ENCODE assay signal across 21 mouse cellular contexts in genomic region chr17:28901559-28901958, GRCm38 (mm10). TPM values are rescaled to one million over a fixed set of nuclear protein-coding genes. Genes with fewer than 3 reads are reported as not detected.
DNase-seq lines count a peak whose midpoint lies in the region; ATAC-seq and TF ChIP-seq lines count a peak whose summit lies in the region.
"Had no signal": no experiment of that assay in that cellular context is flagged by ENCODE, and none has a peak within 500 bp of the region (broad histone marks: within the 10 kb centered on the region; RNA-seq: fewer than 3 reads in every experiment).

No protein-coding gene starts in this region.

- no peaks in the 10 kb centered on the region for H3K27me3 ChIP-seq in forebrain, postnatal 0 days (ENCODE audit: insufficient read depth, low read length)
- no peaks in the 10 kb centered on the region for H3K27me3 ChIP-seq in forebrain, embryonic 11.5 days (ENCODE audit: control insufficient read depth, insufficient read depth, low read length)
- peaks cover 7% of the 10 kb centered on the region for H3K27me3 ChIP-seq in CH12.LX (replicated peaks)
- no peaks in the 10 kb centered on the region for H3K27me3 ChIP-seq in neural tube, embryonic 15.5 days (replicated peaks)
- H3K27me3 ChIP-seq: limb, embryonic 13.5 days had no signal

- peaks cover 4% of the 10 kb centered on the region; the same call in 1 of the 2 replicates for H3K79me2 ChIP-seq in CH12.LX (replicated peaks; ENCODE audit: control insufficient read depth, extremely low read depth, insufficient read depth, poor library complexity, severe bottlenecking)

- peaks cover 14% of the 10 kb centered on the region; the same call in 1 of the 2 replicates for H3K4me1 ChIP-seq in forebrain, postnatal 0 days (ENCODE audit: insufficient read depth)
- peaks cover 7% of the 10 kb centered on the region; the same call in 1 of the 2 replicates for H3K4me1 ChIP-seq in forebrain, embryonic 11.5 days (replicated peaks; ENCODE audit: control insufficient read depth, insufficient read depth, low read length)
- H3K4me1 ChIP-seq in CH12.LX (ENCODE audit: control insufficient read depth in 1 of 2, insufficient read depth in 2 of 2), result peaks cover 13 to 29% of the 10 kb centered on the region in 2 experiments
- peaks cover 3% of the 10 kb centered on the region for H3K4me1 ChIP-seq in bone marrow, adult 2 months (ENCODE audit: control insufficient read depth, insufficient read depth, low read length)
- H3K4me1 ChIP-seq in neural tube, embryonic 15.5 days, result peaks cover 15% of the 10 kb centered on the region

- ATAC-seq in forebrain, postnatal 0 days, result no peak
- no peak for ATAC-seq in forebrain, embryonic 11.5 days (replicated peaks; ENCODE audit: low FRiP score)
- ATAC-seq in neural tube, embryonic 15.5 days (ENCODE audit: low FRiP score), result no peak

- no peaks in the 10 kb centered on the region for H3K36me3 ChIP-seq in forebrain, postnatal 0 days (ENCODE audit: insufficient read depth)
- no peaks in the 10 kb centered on the region for H3K36me3 ChIP-seq in forebrain, embryonic 11.5 days (ENCODE audit: control insufficient read depth, insufficient read depth, low read length)
- peaks cover 2 to 5% of the 10 kb centered on the region in 2 experiments for H3K36me3 ChIP-seq in CH12.LX (replicated peaks in 1 of 2; ENCODE audit: control insufficient read depth in 1 of 2, insufficient read depth in 1 of 2, low read length in 1 of 2)
- no peaks in the 10 kb centered on the region for H3K36me3 ChIP-seq in neural tube, embryonic 15.5 days
- H3K36me3 ChIP-seq: forebrain, embryonic 10.5 days; limb, embryonic 13.5 days had no signal

- no peak overlapping the region for H3K9ac ChIP-seq in forebrain, postnatal 0 days
- no peak overlapping the region for H3K9ac ChIP-seq in forebrain, embryonic 11.5 days (ENCODE audit: low read length)
- H3K9ac ChIP-seq in CH12.LX (ENCODE audit: insufficient read depth, low read depth), result no peak overlapping the region
- H3K9ac ChIP-seq in neural tube, embryonic 15.5 days (replicated peaks), result no peak overlapping the region
- H3K9ac ChIP-seq: hindbrain, embryonic 14.5 days; limb, embryonic 13.5 days had no signal

- TF ChIP-seq POLR2A in CH12.LX (IDR thresholded peaks at IDR 0.05; ENCODE audit: low read depth, low read length), result no peak
- no peak for TF ChIP-seq POLR2A in bone marrow, adult 2 months (IDR thresholded peaks at IDR 0.05; ENCODE audit: borderline replicate concordance, control insufficient read depth, low read depth, low read length)

- no peaks in the 10 kb centered on the region for H3K9me3 ChIP-seq in forebrain, postnatal 0 days (ENCODE audit: low read length)
- no peaks in the 10 kb centered on the region for H3K9me3 ChIP-seq in forebrain, embryonic 11.5 days (ENCODE audit: control insufficient read depth, low read length)
- H3K9me3 ChIP-seq in CH12.LX (replicated peaks; ENCODE audit: low read length), result peaks cover 11% of the 10 kb centered on the region
- no peaks in the 10 kb centered on the region for H3K9me3 ChIP-seq in neural tube, embryonic 15.5 days (replicated peaks)
- H3K9me3 ChIP-seq: forebrain, embryonic 10.5 days; limb, embryonic 13.5 days had no signal

- peak; percentile 14 for TF ChIP-seq RAD21 in CH12.LX (IDR thresholded peaks at IDR 0.05; ENCODE audit: low read depth, low read length)

- in situ Hi-C loops in CH12.LX (cut with MboI; ENCODE audit: low pct_ligation_motif_present, low pct_unique_long_range_greater_than_20kb, low sequenced_read_pairs), result loop anchor here (10.0 kb wide), 1 partner anchor 113 kb away; no protein-coding TSS in a partner anchor

- intact Hi-C loops in left cerebral cortex, adult 2 months (cut with DNase I), result no loop called here
- intact Hi-C loops in left cerebral cortex, postnatal 10 days (cut with DNase I), result no loop called here

- no peak overlapping the region for H3K27ac ChIP-seq in forebrain, postnatal 0 days (ENCODE audit: low read depth, low read length)
- no peak overlapping the region for H3K27ac ChIP-seq in forebrain, embryonic 11.5 days (ENCODE audit: low read depth, low read length)
- H3K27ac ChIP-seq in left cerebral cortex, adult 2 months, result no peak overlapping the region
- H3K27ac ChIP-seq in CH12.LX (ENCODE audit: insufficient read depth, low read depth), result no peak overlapping the region
- H3K27ac ChIP-seq in bone marrow, adult 2 months (ENCODE audit: control insufficient read depth, insufficient read depth, low read depth, low read length, poor library complexity), result no peak overlapping the region
- H3K27ac ChIP-seq in neural tube, embryonic 15.5 days (replicated peaks), result no peak overlapping the region
- H3K27ac ChIP-seq: forebrain, embryonic 10.5 days; hindbrain, embryonic 14.5 days; limb, embryonic 13.5 days had no signal

- no peak overlapping the region for H3K4me2 ChIP-seq in forebrain, postnatal 0 days (ENCODE audit: low read depth)
- no peak overlapping the region for H3K4me2 ChIP-seq in forebrain, embryonic 11.5 days (ENCODE audit: low read depth, low read length, severe bottlenecking)
- H3K4me2 ChIP-seq in CH12.LX (ENCODE audit: insufficient read depth, low read depth, poor library complexity, severe bottlenecking), result no peak overlapping the region
- no peak overlapping the region for H3K4me2 ChIP-seq in neural tube, embryonic 15.5 days
- H3K4me2 ChIP-seq: hindbrain, embryonic 14.5 days; limb, embryonic 13.5 days had no signal

- H3K4me3 ChIP-seq in forebrain, postnatal 0 days (ENCODE audit: low read depth, low read length), result no peak overlapping the region
- H3K4me3 ChIP-seq in forebrain, embryonic 11.5 days (ENCODE audit: low read depth, low read length), result no peak overlapping the region
- H3K4me3 ChIP-seq in left cerebral cortex, adult 2 months, result no peak overlapping the region
- H3K4me3 ChIP-seq in CH12.LX (replicated peaks in 1 of 3; ENCODE audit: low read depth in 2 of 3, low read length in 2 of 3, poor library complexity in 1 of 3), result no peak overlapping the region
- H3K4me3 ChIP-seq in bone marrow, adult 2 months (replicated peaks; ENCODE audit: control insufficient read depth, low read depth, low read length), result no peak overlapping the region
- no peak overlapping the region for H3K4me3 ChIP-seq in neural tube, embryonic 15.5 days (replicated peaks)
- H3K4me3 ChIP-seq: forebrain, embryonic 10.5 days; limb, embryonic 13.5 days had no signal

- no peak for DNase-seq in forebrain, postnatal 0 days
- no peak for DNase-seq in forebrain, embryonic 11.5 days (ENCODE audit: low spot score)
- DNase-seq in left cerebral cortex, adult 2 months (ENCODE audit: extremely low spot score in 1 of 2, low spot score in 2 of 2), result no peak
- DNase-seq in left cerebral cortex, postnatal 10 days (ENCODE audit: extremely low spot score in 1 of 2, low spot score in 2 of 2), result no peak
- DNase-seq in CH12.LX (ENCODE audit: extremely low read depth), result no peak
- no peak for DNase-seq in adrenal gland, postnatal 25 days
- DNase-seq: cerebellum, adult 11 months; kidney, adult 9 months; thymus, postnatal 25 days had no signal

- dilution Hi-C loops in CH12.LX (cut with MboI; ENCODE audit: extremely low pct_ligation_motif_present, extremely low pct_unique_long_range_greater_than_20kb, low sequenced_read_pairs), result no loop called here

- no peak for TF ChIP-seq EP300 in CH12.LX (IDR thresholded peaks at IDR 0.05; ENCODE audit: low read length)

- 77% methylated on average over 4 of the region's 4 CpGs for WGBS in forebrain, postnatal 0 days
- WGBS in forebrain, embryonic 11.5 days, result 74% methylated on average over 4 of the region's 4 CpGs
- WGBS in bone marrow, adult 2 months, result 65% methylated on average over 4 of the region's 4 CpGs
- 83% methylated on average over 4 of the region's 4 CpGs for WGBS in neural tube, embryonic 15.5 days

- 0 out of 2 replicates have a peak, but pooled peaks have one; percentile 12 for TF ChIP-seq CTCF in forebrain, postnatal 0 days (IDR thresholded peaks at IDR 0.05; ENCODE audit: low read depth)
- TF ChIP-seq CTCF in left cerebral cortex, adult 2 months (IDR thresholded peaks at IDR 0.05), result peak; percentile 13
- peak in 1 of 2 experiments; percentile 54; a peak in 2 of 4 replicates for TF ChIP-seq CTCF in CH12.LX (conservative IDR thresholded peaks at IDR 0.05 in 1 of 2, IDR thresholded peaks at IDR 0.05 in 1 of 2; ENCODE audit: low read depth in 2 of 2, low read length in 2 of 2)
- TF ChIP-seq CTCF in bone marrow, adult 2 months (IDR thresholded peaks at IDR 0.05; ENCODE audit: control insufficient read depth, insufficient read depth, low read length), result 0 out of 2 replicates have a peak, but pooled peaks have one; percentile 17

RNA-seq across cellular contexts. Expression of gene 4930539E08Rik, which starts 13.6 kb away (rescaled TPM):
- 3.3 and 4.1 TPM in 2 replicates for total RNA-seq in forebrain, postnatal 0 days (2014; rRNA removed)
- 1.8 and 2.1 TPM in 2 replicates for polyA plus RNA-seq in forebrain, postnatal 0 days (2015; fragmentation: Nextera tagmentation; extraction: Ambion mirVana)
- 0.16 and 0.19 TPM in 2 replicates for polyA plus RNA-seq in forebrain, embryonic 11.5 days (2014; fragmentation: Nextera tagmentation; extraction: Ambion mirVana)
- total RNA-seq in left cerebral cortex, adult 2 months (2021), result 10 to 100 TPM in 1 of 2 experiments, 1 to 10 TPM in 1; 9.4 to 11.2 TPM
- 10 to 100 TPM; 10.9 to 13.5 TPM for total RNA-seq in left cerebral cortex, postnatal 10 days (2021)
- total RNA-seq in CH12.LX (2012; rRNA removed) (1.4 TPM in 2 replicates), CH12.LX (2014; rRNA removed) (0.57 and 0.62 TPM in 2 replicates)
- polyA plus RNA-seq in CH12.LX (2012; ENCODE audit: insufficient read length, low read depth), result 1.2 and 1.4 TPM in 2 replicates
- 0.29 TPM in 1 of 2 replicates, not detected in the other for polyA plus RNA-seq in bone marrow, adult 2 months (2011; ENCODE audit: insufficient read depth, insufficient read length, low replicate concordance, missing spikeins)
- polyA plus RNA-seq in neural tube, embryonic 15.5 days (2015; fragmentation: Nextera tagmentation; extraction: Ambion mirVana), result 1.1 and 1.6 TPM in 2 replicates
- not detected in 2 replicates for total RNA-seq in adrenal gland, postnatal 25 days (2021)

RNA-seq across cellular contexts. Expression of gene Pxt1, which starts 42.1 kb away (rescaled TPM):
- not detected in 2 replicates for total RNA-seq in forebrain, postnatal 0 days (2014; rRNA removed)
- not detected in 2 replicates for polyA plus RNA-seq in forebrain, postnatal 0 days (2015; fragmentation: Nextera tagmentation; extraction: Ambion mirVana)
- polyA plus RNA-seq in forebrain, embryonic 11.5 days (2014; fragmentation: Nextera tagmentation; extraction: Ambion mirVana), result 0.28 TPM in 1 of 2 replicates, not detected in the other
- total RNA-seq in left cerebral cortex, adult 2 months (2021), result not detected
- total RNA-seq in left cerebral cortex, postnatal 10 days (2021), result not detected
- total RNA-seq in CH12.LX (2012; rRNA removed), result not detected in 2 replicates
- total RNA-seq in CH12.LX (2014; rRNA removed), result not detected in 2 replicates
- polyA plus RNA-seq in CH12.LX (2012; ENCODE audit: insufficient read length, low read depth), result not detected in 2 replicates
- polyA plus RNA-seq in bone marrow, adult 2 months (2011; ENCODE audit: insufficient read depth, insufficient read length, low replicate concordance, missing spikeins), result 1.3 TPM in 1 of 2 replicates, not detected in the other
- 0.24 TPM in 1 of 2 replicates, not detected in the other for polyA plus RNA-seq in neural tube, embryonic 15.5 days (2015; fragmentation: Nextera tagmentation; extraction: Ambion mirVana)
- not detected in 2 replicates for total RNA-seq in adrenal gland, postnatal 25 days (2021)
- total RNA-seq: common myeloid progenitor, adult 5-6 weeks; left cerebral cortex, adult 18-20 months; neutrophil, adult 5-6 weeks had no signal
- polyA plus RNA-seq: embryonic facial prominence, embryonic 14.5 days; forebrain, embryonic 10.5 days; heart, postnatal 0 days; hindbrain, embryonic 14.5 days; limb, embryonic 13.5 days had no signal

RNA-seq across cellular contexts. Expression of gene Pnpla1, which starts 43.3 kb away (rescaled TPM):
- not detected in 2 replicates for total RNA-seq in forebrain, postnatal 0 days (2014; rRNA removed)
- polyA plus RNA-seq in forebrain, postnatal 0 days (2015; fragmentation: Nextera tagmentation; extraction: Ambion mirVana), result 0.04 TPM in 1 of 2 replicates, not detected in the other
- polyA plus RNA-seq in forebrain, embryonic 11.5 days (2014; fragmentation: Nextera tagmentation; extraction: Ambion mirVana), result not detected in 2 replicates
- under 1 TPM; 0.61 to 0.66 TPM for total RNA-seq in left cerebral cortex, adult 2 months (2021)
- under 1 TPM; 0.53 to 0.60 TPM for total RNA-seq in left cerebral cortex, postnatal 10 days (2021)
- total RNA-seq in CH12.LX (2012; rRNA removed) (not detected in 2 replicates), CH12.LX (2014; rRNA removed) (not detected in 2 replicates)
- polyA plus RNA-seq in CH12.LX (2012; ENCODE audit: insufficient read length, low read depth), result not detected in 2 replicates
- 0.67 TPM in 1 of 2 replicates, not detected in the other for polyA plus RNA-seq in bone marrow, adult 2 months (2011; ENCODE audit: insufficient read depth, insufficient read length, low replicate concordance, missing spikeins)
- polyA plus RNA-seq in neural tube, embryonic 15.5 days (2015; fragmentation: Nextera tagmentation; extraction: Ambion mirVana), result 0.06 and 0.15 TPM in 2 replicates
- 0.09 TPM in 1 of 2 replicates, not detected in the other for total RNA-seq in adrenal gland, postnatal 25 days (2021)
- total RNA-seq: common myeloid progenitor, adult 5-6 weeks; neutrophil, adult 5-6 weeks had no signal
- polyA plus RNA-seq: forebrain, embryonic 10.5 days; hindbrain, embryonic 14.5 days; lung, embryonic 16.5 days; spleen, adult 2 months had no signal

RNA-seq across cellular contexts. Expression of gene Kctd20, which starts 50.2 kb away (rescaled TPM):
- total RNA-seq in forebrain, postnatal 0 days (2014; rRNA removed), result 69.2 and 77.3 TPM in 2 replicates
- polyA plus RNA-seq in forebrain, postnatal 0 days (2015; fragmentation: Nextera tagmentation; extraction: Ambion mirVana), result 63.4 and 72.9 TPM in 2 replicates
- 112 and 116 TPM in 2 replicates for polyA plus RNA-seq in forebrain, embryonic 11.5 days (2014; fragmentation: Nextera tagmentation; extraction: Ambion mirVana)
- total RNA-seq in left cerebral cortex, adult 2 months (2021), result 10 to 100 TPM; 65.2 to 74.7 TPM
- total RNA-seq in left cerebral cortex, postnatal 10 days (2021), result 10 to 100 TPM; 81.7 to 83.4 TPM
- total RNA-seq in CH12.LX (2012; rRNA removed), result 40.1 and 41.3 TPM in 2 replicates
- 62.9 and 68.5 TPM in 2 replicates for total RNA-seq in CH12.LX (2014; rRNA removed)
- 68.6 and 85.2 TPM in 2 replicates for polyA plus RNA-seq in CH12.LX (2012; ENCODE audit: insufficient read length, low read depth)
- 50.2 and 81.5 TPM in 2 replicates for polyA plus RNA-seq in bone marrow, adult 2 months (2011; ENCODE audit: insufficient read depth, insufficient read length, low replicate concordance, missing spikeins)
- polyA plus RNA-seq in neural tube, embryonic 15.5 days (2015; fragmentation: Nextera tagmentation; extraction: Ambion mirVana), result 78.9 and 81.3 TPM in 2 replicates
- 47.8 and 69.8 TPM in 2 replicates for total RNA-seq in adrenal gland, postnatal 25 days (2021)
